Mouse (Mus musculus) C2C12 (cell line): Measurements from ENCODE around the gene Fabp3.

Source experiments
- CEBPB ChIP-seq: IDR thresholded peaks from one replicate; pipeline ENCODE4 v1.6.1; 2011; ENCODE audit warnings: low read depth, mild to moderate bottlenecking, control low read depth, moderate library complexity
- CTCF ChIP-seq: IDR thresholded peaks from one replicate; pipeline ENCODE4 v1.5.1; 2011; ENCODE audit not compliant: control insufficient read depth, insufficient read depth, insufficient read length
- MAX ChIP-seq: IDR thresholded peaks from one replicate; pipeline ENCODE4 v1.6.1; 2011; ENCODE audit warnings: mild to moderate bottlenecking, control low read depth
- MYOD1 ChIP-seq: IDR thresholded peaks from one replicate; pipeline ENCODE4 v1.6.1; 2011; ENCODE audit warnings: low read depth; ENCODE audit not compliant: control insufficient read depth, insufficient read length
- USF1 ChIP-seq: IDR thresholded peaks from one replicate; pipeline ENCODE4 v1.6.1; 2011; ENCODE audit warnings: low read depth, mild to moderate bottlenecking, control low read depth, moderate library complexity

- TF ChIP-seq CTCF (no peak), MAX (no peak), MYOD1 (no peak), CEBPB (no peak), USF1 (no peak)
Observed at GRCm38 (mm10) chr4:130335867-130336266, 27.5 kb downstream of the Fabp3 start.
